Mouse (Mus musculus) gastrocnemius, postnatal 25 days (tissue): ENCODE results near the gene Olfr523. TPM values are rescaled to one million over a fixed set of nuclear protein-coding genes. Genes with fewer than 3 reads are reported as not detected.
"Not testable (repeated sequence)": the region's sequence is repeated elsewhere in the genome, so short reads cannot be mapped to it uniquely, and the experiment has no call there.

Experiments
- DNase-seq: peaks from one replicate; pipeline ENCODE4 v3.0.0; 2022
- long read RNA-seq, 2 experiments: library from polyadenylated mRNA; stranded (forward); transcript quantifications; one replicate each; pipeline ENCODE4 v2.0.0; 2021
- total RNA-seq, 2 experiments: library from RNA; stranded (reverse); gene quantifications; 1 replicate in 1 of 2; 2 replicates in 1 of 2; pipeline ENCODE4 v1.2.3; 2021

The Olfr523 gene
- not detected for total RNA-seq
- long read RNA-seq, experiment 1: 0 reads
- long read RNA-seq, experiment 2: 0 reads

DNA sequence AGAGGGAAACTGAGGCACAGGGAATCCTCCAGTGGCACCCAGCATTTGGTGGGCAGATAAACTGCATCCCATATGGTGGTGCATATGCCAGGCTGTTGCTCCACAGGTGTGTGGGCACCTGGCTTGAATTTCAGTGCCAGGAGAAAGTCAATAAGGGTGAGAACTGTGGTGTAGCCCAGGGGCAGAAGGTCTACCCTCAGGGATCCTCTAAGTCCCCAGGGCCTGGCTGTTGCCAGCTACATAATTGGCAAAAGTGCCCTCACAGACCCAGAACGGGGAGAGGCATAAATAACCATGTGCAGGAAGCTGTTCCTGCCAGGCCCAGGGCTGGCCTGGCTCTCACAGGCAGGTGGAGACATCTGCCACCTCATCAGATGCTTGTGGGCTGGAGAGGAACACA is at the start of gene Olfr523:
TSS of gene Olfr523 (plus strand) at position 282 of the 400 bp plus-strand sequence.
- no peak for DNase-seq

DNA sequence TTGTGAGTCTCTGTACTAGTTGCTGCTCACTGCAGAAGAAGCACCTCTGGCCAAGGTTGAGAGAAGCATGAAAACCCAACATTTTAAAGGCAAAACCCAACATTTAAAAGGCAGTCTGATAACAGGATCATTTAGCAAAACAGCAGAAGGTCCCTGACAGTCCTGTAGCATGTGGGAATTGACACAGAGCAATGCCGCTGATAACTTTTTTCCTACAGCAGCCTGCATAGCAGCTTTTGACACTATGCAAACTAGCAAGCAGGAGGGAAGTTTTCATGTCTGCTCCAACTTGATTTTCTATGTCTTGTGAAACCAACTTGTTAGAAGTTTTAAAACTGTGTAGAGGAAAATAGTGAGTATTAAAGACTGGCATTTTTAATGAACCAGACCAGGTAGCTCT is 48.6 kb upstream of the Olfr523 start:
- no peak for DNase-seq

DNA sequence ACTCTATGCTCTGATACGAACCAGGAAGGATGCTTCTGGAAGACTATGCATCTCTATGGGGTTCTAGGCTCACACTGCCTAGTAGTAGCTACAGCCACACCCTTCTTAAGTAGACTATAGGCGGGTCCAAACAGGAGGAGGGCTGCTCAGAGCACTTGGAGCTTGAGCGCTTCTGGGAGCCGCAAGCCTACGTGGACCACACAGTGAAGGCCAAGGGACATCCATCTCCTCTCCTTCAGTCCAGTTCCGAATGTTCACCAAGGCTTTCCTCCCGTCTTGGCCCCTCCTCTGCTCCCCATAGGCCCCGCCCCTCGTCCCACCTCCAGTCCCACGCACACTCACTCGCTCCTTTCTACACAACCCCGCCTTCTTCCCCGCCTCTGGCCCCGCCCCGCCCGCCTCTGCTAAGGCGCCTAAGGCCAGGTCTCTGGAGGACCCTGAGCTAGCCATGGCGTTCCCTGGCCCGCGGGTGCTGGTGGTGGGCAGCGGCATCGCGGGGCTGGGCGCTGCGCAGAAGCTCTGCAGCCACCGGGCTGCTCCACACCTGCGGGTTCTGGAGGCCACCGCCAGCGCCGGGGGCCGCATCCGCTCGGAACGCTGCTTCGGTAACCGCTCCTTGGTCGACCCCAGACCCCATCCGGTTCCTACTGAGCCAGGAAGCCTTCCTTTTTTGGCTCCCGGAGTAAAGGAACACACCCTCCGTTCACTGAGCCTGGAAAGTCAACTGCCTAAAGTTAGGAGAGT is 47.6 kb upstream of the Olfr523 start:
- peak; percentile 95 for DNase-seq

DNA sequence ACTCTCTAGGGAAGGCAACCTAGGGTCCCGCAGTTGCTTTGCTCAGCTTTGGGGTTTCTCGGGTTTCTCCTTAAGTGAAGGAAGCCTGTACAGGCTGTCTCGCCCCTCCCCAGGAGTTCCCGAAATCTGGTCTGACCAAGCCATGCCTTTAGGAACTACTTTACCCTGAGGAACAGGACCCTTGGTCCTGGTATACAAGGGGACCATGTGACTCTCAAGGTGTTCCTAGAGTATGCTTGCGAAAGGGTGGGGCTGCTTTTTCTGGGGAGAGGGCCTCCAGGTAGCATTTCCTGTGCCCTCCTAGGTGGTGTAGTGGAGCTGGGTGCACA is 47.0 kb upstream of the Olfr523 start:
- no peak for DNase-seq

DNA sequence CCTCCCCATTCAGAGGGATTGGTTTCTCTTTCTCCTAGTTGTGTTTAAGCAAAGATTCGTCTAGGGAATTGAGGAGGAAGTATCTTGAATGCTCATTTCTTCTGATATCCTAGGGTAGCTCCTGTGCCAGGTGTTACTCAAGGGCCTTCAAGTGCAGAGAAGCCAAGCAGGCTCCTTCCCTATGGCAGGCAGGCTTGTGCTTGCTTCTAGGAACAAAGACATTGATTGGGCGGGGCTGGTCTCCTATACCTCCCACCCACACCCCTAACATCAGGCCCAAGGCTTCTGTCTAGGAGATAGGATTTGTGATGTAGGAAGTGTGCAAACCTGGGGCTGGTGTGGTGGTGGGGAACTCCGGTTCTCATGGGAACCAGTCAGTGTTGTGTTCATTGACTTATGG is 46.1 kb upstream of the Olfr523 start:
- DNase-seq: no peak

DNA sequence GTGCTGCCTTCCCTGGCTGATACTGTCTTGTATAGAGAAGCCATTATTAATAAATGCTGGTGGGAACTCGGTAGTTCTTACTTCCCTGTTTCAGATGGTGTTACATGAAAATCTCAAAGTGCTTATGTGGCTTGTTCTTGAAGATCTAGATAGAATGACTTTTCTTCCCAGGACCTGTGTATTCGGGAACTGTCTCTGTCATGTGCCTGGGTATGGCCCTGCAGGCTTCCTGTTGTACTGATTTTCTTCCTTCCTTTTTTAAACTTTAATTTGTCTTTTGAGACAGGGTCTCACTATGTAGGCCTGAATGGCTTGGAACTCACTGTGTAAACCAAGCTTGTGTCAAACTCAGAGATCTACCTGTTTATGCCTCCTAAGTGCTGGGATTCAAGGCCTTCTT is 45.1 kb upstream of the Olfr523 start:
- DNase-seq: no peak

DNA sequence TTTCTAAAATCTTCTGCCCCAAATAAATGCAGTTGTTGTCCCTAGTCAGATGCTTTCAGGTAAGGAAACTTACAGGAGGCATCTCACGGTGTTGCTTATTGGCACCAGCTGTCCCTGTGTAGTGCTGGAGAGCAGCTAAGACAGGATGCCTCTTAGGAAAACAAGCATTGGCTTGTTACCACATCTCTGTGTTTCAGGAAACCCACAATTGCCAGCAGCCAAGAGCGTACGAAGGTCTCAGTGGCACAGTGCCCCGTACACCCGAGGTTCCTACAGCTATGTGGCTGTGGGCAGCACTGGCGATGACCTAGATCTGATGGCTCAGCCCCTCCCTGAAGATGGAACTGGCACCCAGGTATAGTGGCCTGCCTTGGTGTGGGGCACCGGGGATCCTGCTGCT is 40.8 kb upstream of the Olfr523 start:
- not testable (repeated sequence) for DNase-seq

DNA sequence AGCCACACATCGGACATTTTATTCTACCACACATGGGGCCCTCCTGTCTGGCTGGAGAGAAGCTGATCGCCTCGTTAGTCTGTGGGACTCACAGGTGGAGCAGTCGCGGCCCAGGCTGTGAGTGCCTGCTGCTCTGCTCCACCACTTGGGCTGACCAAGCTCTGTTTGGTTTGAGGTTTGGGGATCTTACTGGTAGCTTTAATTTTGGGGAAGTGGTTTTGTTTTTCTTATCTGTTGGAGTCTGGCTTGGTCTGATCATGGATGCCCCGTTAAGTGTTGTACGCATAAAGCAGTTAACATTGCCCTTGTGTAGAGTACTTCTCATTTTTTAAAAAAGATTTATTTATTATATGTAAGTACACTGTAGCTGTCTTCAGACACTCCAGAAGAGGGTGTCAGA is 39.0 kb upstream of the Olfr523 start:
- not testable (repeated sequence) for DNase-seq

DNA sequence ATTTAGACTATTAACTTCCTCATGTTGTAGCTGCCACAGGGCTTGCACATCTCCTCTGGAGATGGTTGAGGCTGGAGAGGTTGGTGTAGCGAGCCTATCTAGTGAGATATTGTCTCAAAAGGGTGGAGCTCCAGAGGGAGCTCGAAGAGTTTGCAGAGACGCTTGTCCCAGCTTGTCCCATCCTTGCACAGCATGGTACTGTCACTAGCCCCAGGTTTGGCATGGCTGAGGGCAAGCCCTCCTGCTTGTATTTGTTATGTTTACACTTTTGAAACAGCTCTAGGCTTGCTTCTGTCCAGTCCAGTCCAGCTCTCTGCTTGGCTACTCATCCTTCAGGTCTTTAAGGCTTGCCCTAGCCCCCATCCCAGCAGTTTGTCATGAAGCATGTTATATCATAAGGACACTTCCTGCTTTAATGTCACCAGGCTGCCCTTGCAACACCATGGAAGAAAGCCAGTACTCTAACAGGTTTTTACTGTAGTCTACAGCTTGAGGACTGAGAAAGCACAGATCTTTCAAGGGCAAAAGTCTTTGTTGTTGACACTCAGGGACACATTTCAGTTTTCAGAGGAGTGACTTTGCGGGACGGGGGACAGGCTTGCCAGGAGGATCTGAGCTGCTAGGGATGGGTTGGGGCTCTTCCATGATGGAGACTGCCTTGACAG is 37.8 kb upstream of the Olfr523 start:
- DNase-seq: no peak

DNA sequence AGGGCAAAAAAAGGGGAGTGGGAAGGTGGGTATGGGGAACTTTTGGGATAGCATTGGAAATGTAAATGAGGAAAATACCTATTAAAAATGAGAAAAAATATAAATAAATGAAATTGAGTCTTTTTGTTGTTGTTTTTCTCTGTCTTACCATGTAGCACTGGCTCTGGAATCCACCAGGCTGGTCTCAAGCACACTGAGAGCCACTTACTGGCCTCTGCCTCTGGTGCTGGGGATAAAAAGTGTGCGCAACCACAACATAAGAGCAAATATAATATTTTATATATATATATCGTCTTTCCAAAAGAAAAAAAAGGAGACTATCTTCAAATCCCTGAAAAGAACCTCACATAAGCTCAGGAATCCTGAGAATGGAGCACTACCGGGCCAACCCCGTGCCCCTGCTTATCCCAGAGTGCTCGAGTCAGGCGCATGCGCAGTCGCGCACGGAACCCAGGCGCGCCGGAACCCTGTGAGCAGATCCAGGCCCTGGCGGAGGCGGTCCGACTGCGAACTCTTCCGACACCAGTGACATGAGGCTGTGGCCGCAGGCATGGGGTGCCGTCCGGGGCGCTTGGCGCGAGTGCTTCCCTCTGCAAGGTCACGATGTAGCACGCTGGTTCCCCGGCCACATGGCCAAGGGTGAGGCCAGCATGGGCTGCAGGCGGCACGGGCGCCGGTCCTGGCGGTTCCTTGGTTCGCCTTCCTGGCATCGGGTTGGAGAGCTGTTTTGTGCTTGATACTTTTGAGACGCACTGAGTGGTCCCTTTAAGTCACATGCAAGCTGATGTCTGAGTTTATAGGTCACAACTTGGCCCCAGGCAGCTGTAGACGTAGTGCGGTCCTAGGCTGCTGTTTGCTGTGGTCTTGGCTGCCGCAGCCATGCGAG is 35.6 kb upstream of the Olfr523 start, which contains the start of gene Mtg1:
TSS of gene Mtg1 (plus strand) at position 430 of the 886 bp plus-strand sequence.
- peak; percentile 93 for DNase-seq

DNA sequence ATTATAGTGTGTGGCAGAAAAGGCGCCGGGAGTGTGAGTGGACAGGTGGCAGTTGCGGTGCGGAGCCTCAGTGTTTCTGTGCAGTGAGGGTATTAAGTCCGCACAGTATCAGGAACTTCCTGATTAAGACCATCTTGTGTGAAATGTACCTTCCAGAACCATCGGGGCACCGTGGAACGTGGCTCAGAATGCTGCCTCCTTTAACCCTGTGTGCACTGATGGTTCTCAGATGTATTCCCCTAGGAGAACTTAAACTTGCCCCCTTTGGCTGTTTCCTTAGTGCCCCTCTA is 35.1 kb upstream of the Olfr523 start:
- DNase-seq: no peak

DNA sequence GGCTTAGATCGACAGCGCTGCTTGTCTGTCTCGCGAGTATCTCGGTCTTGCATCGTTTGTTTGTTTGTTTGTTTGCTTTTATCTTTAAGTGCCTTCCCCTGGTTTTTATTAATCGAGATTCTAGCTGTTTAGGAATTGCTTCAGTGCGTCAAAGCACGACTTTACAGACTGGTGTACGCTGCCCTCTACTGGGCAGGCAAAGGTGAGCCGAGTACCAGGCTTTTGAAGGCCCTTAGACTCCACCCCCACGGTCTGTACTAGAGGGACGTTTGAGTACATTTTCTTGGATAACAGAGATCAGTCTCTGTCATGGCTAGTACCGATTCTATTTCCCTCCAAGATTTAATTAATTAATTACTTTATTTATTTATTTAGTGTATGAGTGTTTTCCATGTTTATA is 31.7 kb upstream of the Olfr523 start:
- DNase-seq: peak; percentile 52

DNA sequence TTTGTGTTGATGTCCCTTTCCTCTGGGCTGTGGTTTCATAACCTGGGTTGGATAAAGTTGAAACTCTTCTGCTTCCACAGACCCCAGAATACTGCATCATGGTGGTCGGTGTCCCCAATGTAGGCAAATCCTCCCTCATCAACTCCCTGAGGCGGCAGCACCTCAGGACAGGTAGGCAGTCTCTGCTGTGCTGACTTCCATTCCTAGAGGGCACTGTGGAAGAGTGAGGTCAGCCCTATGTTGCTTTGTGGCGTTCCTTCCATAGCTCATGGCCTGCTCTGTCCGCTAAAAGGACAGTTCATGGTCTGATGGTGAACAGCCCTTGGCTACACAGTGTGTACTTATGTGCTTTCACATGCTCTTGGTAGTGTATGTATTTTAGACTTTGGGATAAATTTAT is 28.5 kb upstream of the Olfr523 start:
- no peak for DNase-seq

DNA sequence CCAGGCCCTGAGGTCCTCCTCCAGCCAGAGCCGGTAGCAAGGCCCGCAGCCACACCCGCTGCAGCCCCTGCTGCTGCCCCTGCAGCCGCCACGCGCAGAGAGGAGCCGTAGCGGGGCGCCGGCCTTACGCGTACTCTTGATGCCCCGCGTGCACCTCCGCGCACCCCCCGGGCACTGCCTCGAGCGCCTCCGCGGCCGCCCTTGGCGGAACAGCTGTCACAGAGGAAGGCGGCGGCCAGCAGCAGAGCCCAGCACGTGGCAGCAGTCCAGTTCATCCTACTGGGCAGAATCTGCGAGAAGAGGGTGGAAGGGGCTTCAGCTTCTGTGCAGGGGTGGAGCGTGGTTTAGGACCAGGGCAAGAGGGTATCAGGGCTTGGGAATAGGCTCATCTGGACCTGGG is 19.6 kb upstream of the Olfr523 start:
- no peak for DNase-seq

DNA sequence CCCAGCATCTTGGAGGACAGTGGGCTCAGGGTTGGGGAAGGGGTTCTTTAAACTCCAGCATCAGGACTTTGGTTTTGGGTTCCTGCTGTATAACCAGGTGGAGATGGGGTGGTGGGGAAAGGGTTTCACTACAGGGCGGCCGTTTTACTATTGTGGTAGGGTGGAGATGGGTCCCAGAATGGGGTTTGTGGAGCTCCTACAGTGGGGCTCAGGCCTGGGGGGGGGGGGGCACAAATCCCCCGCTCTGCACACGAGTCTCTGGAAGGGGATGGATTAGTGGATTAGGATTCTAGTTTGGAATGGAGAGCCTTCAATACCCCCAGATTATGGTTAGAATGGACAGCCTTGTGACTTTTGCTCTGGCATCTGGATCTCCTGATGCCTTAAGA is 19.2 kb upstream of the Olfr523 start:
- DNase-seq: no peak

DNA sequence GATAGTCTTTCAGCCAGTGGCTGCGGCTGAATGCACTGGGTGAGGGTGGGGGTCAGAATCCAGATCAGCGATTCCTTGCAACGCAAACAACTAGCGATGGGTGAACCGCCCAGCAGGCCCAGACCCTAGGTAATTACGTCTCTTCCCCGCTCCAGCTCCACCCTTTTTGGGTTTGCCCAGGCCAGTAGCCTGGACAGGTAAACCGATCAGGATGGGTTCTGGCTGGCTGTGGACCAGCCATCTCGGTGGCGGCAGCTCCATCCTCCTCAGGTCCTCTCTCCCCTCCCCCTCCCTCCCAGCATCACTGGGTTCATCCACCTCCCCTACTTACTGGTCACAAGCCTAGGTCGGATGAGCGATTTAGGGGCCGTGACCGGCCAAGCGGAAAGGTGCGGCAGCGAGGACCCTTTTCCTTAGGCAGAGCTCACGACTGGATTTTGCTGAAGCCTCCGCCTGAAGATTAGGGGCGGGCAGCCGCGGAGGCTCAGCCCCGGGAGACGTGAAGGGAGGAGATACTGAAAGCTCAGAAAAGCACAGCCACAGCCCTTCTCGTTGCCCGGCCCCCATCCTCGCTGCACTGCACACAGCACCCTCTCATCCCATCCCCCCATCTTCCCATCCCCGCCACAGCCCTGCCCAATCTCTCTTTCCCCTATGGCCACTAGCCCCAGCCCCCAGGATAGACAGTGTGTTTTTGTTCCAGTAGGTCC is 18.6 kb upstream of the Olfr523 start, which contains the start of gene Sprn:
TSS of gene Sprn (minus strand) at position 660 of the 710 bp plus-strand sequence.
- no peak for DNase-seq

DNA sequence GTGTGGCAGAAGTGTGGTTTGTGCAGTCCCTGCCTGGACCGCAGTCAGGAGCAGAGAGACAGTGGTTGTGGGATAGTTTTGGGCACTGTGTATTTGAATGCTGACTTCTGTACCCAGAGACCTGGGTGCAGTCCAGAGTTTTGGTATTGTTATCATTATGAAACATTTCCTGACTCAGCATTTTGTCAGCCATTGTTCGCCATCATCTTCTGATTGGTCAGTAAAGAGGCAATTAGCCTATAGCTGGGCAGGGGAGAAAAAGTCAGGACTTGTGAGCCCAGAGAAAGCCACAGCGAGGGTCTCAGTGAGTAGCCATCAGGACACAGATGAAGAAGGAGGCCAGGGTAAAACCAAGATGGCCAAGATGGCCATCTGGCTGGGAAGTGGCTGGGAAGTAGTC is 12.7 kb upstream of the Olfr523 start:
- no peak for DNase-seq

DNA sequence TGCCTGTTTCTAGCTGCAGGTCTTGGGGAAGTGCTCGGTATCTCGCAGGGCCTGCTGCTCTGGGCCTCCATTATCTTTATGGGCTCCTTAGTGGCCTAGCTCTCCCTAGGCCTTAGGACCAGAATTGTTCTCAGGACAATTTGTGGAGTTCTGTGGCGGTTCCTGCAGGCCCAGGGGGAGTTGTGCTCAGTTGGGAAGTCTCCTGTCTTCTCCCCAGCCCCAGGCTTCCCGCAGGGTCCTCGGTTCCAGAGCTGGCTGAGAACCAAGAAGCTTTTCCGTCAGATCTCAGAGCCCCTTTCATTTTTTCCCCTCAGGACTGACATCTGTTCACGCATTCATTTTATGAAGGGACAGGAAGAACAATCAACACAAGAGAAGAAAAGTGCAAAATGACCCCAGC is 8.4 kb upstream of the Olfr523 start, which contains the start of gene Olfr522:
TSS of gene Olfr522 (minus strand) at position 101 of the 400 bp plus-strand sequence.
- no peak for DNase-seq

DNA sequence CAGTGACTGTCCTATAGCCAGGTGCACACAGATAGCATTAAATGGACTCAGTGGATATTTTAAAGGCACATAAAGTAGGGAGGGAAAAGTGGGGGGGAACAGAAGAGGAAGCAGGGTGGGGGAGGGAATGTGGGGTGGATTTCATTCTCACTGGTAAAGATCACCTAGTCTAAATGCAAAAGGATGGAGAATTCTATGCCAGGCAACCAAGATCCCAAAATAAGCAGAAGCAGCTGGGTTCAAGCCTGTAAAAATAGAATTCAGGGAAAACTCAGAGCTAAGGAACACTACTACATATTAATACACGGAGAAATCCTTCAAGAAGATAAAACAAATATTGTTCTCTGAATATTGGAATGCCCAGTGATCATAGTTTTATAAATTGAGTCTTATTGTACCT is 5.1 kb upstream of the Olfr523 start:
- DNase-seq: no peak

DNA sequence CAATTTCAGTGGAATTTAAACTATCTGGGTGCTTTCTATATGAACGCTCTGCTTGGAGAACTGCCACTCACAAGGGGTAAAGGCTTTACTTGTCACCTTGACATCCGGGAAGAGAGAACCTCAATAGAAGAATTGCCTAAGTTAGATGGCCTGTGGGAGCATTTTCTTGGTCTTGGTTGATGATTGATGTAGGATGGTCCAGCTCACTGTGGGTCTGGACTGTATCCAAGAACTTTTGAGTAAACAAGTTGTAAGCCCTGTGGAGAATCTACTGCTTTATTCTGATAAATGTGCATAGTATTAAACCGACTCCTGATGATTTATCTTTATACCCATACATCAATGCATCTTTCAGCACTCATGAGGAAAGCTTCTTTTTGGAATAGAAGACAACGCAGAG is 3.6 kb upstream of the Olfr523 start:
- no peak for DNase-seq

DNA sequence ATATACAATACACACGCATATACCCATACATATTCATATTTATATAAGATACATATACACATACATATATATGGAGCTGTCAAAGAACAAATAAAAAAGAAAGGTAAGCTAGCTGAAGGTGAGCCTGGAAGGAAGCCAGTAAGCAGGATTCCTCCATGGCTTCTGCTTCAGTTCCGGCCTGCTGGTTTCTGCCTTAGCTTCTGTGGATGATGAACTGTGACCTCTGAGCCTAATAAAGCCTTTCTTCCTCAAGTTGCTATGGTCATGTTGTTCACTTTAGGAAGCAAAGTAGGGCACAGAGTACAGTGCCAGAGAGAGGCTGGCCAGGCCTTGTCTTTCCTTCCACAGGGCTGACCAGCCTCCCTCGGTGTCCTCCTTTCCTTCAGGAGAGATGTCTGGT is 2.2 kb upstream of the Olfr523 start:
- DNase-seq: no peak

DNA sequence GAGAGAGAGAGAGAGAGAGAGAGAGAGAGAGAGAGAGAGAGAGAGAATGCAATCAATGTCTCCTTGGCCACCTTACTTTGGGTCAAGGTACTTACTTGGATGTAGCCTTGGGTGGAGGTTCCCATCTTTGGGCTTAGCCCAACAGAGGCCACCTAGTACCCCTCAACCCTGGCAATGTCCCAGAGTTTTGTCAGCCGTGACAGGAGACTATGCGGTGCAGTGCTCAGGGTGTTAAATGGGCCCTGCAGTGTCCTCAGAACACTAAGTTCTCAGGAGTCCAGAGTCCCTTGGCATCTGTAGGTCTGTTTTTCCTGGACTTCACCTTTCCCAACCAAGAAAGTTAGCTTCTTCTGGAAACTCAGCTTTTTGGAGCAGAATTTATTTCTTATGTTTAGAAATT is 6.2 kb downstream of the Olfr523 start:
- no peak for DNase-seq
